In genomic region chr11:18753856-18754255, GRCm38 (mm10) we compare ENCODE assay signal across 10 mouse cellular contexts.
DNase-seq lines count a peak whose midpoint lies in the region; ATAC-seq and TF ChIP-seq lines count a peak whose summit lies in the region.
"Had no signal": no experiment of that assay in that cellular context is flagged by ENCODE, and none has a peak within 500 bp of the region (broad histone marks: within the 10 kb centered on the region; RNA-seq: fewer than 3 reads in every experiment).

No protein-coding gene starts in this region.

- no peak overlapping the region for H3K27ac ChIP-seq in heart, embryonic 15.5 days
- no peak overlapping the region for H3K27ac ChIP-seq in heart, adult 2 months
- H3K27ac ChIP-seq in forebrain, embryonic 14.5 days (ENCODE audit: low read depth, low read length), result no peak overlapping the region

- no peak for ATAC-seq in heart, embryonic 15.5 days (replicated peaks; ENCODE audit: insufficient number of reproducible peaks, insufficient read depth, low FRiP score, low read depth)
- peak; percentile 70 to 78 for ATAC-seq in hematopoietic stem cell, adult 5-6 weeks (replicated peaks in 1 of 2; ENCODE audit: insufficient read depth in 1 of 2, low FRiP score in 2 of 2, low TSS enrichment in 1 of 2, low read depth in 1 of 2, poor library complexity in 2 of 2, severe bottlenecking in 2 of 2)
- ATAC-seq in megakaryocyte, adult 5-6 weeks (ENCODE audit: poor library complexity, severe bottlenecking), result peak; percentile 75
- ATAC-seq in forebrain, embryonic 14.5 days, result no peak

- no peaks in the 10 kb centered on the region for H3K27me3 ChIP-seq in heart, embryonic 15.5 days
- H3K27me3 ChIP-seq in heart, adult 2 months (ENCODE audit: control insufficient read depth, insufficient read depth, low read length), result no peaks in the 10 kb centered on the region
- H3K27me3 ChIP-seq in forebrain, embryonic 14.5 days (replicated peaks; ENCODE audit: control insufficient read depth, insufficient read depth, low read length), result 0 out of 2 replicates have a peak, but pooled peaks cover 3% of the 10 kb centered on the region

- no peaks in the 10 kb centered on the region for H3K36me3 ChIP-seq in heart, embryonic 15.5 days
- H3K36me3 ChIP-seq in heart, adult 2 months (ENCODE audit: control insufficient read depth, insufficient read depth, low read length), result no peaks in the 10 kb centered on the region
- no peaks in the 10 kb centered on the region for H3K36me3 ChIP-seq in forebrain, embryonic 14.5 days (ENCODE audit: control insufficient read depth, insufficient read depth, low read length)

- intact Hi-C loops in heart, adult 2 months (cut with DNase I), result no loop called here

- no peak for TF ChIP-seq CTCF in heart, adult 2 months (IDR thresholded peaks at IDR 0.05)

- H3K79me2 ChIP-seq in heart, adult 2 months (replicated peaks; ENCODE audit: control insufficient read depth, insufficient read depth, low read length), result no peaks in the 10 kb centered on the region

- H3K9ac ChIP-seq in heart, embryonic 15.5 days, result no peak overlapping the region
- no peak overlapping the region for H3K9ac ChIP-seq in heart, adult 2 months (ENCODE audit: low read depth, low read length)
- H3K9ac ChIP-seq in forebrain, embryonic 14.5 days (ENCODE audit: low read length), result no peak overlapping the region

- H3K9me3 ChIP-seq in heart, embryonic 15.5 days (replicated peaks), result no peaks in the 10 kb centered on the region
- H3K9me3 ChIP-seq in forebrain, embryonic 14.5 days (replicated peaks; ENCODE audit: control insufficient read depth, low read length), result no peaks in the 10 kb centered on the region

- H3K4me1 ChIP-seq in heart, embryonic 15.5 days (replicated peaks), result peaks cover 8% of the 10 kb centered on the region
- H3K4me1 ChIP-seq in heart, adult 2 months (ENCODE audit: control insufficient read depth, insufficient read depth, low read length), result no peaks in the 10 kb centered on the region
- H3K4me1 ChIP-seq in forebrain, embryonic 14.5 days (ENCODE audit: control insufficient read depth, insufficient read depth, low read length), result peaks cover 33% of the 10 kb centered on the region

- TF ChIP-seq EP300 in heart, adult 2 months (IDR thresholded peaks at IDR 0.05; ENCODE audit: insufficient read depth, low read depth, low read length), result no peak

- H3K4me2 ChIP-seq in heart, embryonic 15.5 days, result peak overlapping the region; percentile 13; the same call in 1 of the 2 replicates
- H3K4me2 ChIP-seq in forebrain, embryonic 14.5 days (ENCODE audit: low read length), result no peak overlapping the region

- no peak for TF ChIP-seq POLR2A in heart, adult 2 months (IDR thresholded peaks at IDR 0.05; ENCODE audit: insufficient read depth, low read depth, low read length)

- DNase-seq in heart, adult 2 months, result no peak
- DNase-seq in cerebellum, adult 9-11 months, result peak; percentile 63
- no peak for DNase-seq in forebrain, embryonic 14.5 days (ENCODE audit: low spot score)
- no peak for DNase-seq in thymus, postnatal 0 days (ENCODE audit: low spot score)
- no peak for DNase-seq in adrenal gland, adult 8-10 months
- DNase-seq: heart, postnatal 14 days; lung, postnatal 4 days had no signal

- H3K4me3 ChIP-seq in heart, embryonic 15.5 days, result no peak overlapping the region
- H3K4me3 ChIP-seq in heart, adult 2 months, result no peak overlapping the region
- no peak overlapping the region for H3K4me3 ChIP-seq in forebrain, embryonic 14.5 days (ENCODE audit: low read depth, low read length)

- 22% methylated on average over 9 of the region's 9 CpGs for WGBS in heart, embryonic 15.5 days
- 29% methylated on average over 9 of the region's 9 CpGs for WGBS in heart, adult 2 months
- 40% methylated on average over 9 of the region's 9 CpGs for WGBS in forebrain, embryonic 14.5 days

Comparison
In these comparisons a context has a peak if more than half of its experiments do, and no peak if none do; other contexts are left out.
1. ATAC-seq: peak in hematopoietic stem cell, adult 5-6 weeks (2 of 2) and megakaryocyte, adult 5-6 weeks (single experiment); none in heart, embryonic 15.5 days (single experiment) and forebrain, embryonic 14.5 days (single experiment).